Mouse (Mus musculus) adipocyte (in vitro differentiated cells): ENCODE results near the gene Pard3b.

Experiments used
- DNase-seq: peaks from one replicate; pipeline ENCODE4 v3.0.0-alpha.2; 2016; ENCODE audit warnings: low spot score

Gene Pard3b

DNA sequence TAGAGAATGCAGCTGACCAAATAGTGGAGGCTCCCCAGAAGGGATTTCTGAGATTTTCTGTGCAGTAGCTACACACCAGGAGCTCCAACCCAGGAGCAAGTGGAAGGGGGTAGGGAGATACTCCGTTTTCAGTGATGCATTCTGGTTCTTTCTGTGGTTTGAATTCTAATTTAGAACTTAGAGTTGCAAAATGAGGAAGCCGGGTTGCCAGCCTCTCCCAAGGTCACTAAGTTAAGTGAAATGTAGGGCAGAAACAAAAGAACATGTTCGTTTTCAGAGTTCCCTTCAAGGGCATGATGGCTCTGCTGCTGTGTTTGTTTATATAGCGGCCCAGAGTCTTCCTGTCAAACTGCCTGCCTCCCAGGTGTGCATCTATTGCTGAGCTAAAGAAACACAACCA lies 754.2 kb downstream of the Pard3b start:
- no peak for DNase-seq

DNA sequence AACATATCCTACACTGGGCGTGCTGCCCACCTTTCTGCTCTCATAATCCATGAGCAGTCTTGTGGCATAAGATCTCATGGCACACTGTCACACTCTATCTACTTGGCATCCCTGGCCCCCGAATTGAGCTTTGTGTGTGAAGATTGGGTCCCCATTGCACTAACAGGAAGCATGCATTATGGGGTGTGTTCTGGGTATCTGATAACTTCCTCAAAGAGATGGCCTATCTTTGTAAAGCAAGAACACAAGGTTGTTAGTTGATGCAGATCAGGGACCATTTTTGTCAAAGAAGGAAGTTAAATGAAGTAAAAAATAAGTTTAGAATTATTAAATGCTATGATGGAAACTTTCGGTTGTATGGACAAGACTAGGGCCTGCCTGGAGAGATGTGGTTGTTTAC lies 755.9 kb downstream of the Pard3b start:
- no peak for DNase-seq

DNA sequence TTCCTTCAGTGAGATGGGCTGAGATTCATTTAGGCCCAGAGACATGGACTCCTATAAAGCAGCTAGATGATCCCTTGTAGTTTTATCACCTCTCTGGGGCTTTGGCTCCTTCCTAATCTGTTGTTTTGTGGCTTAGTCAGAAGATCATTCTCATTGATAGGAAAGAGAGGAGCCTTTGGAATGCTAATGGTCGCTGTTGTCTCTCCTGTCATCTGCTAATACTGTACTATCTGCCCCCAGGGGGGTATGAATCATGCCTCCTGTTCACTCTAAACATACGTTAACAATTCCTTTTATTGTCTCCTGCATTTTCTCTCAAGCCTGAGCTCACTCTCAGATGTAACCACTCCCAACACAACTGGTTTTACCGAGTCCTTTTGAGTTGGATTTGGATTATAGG lies 759.6 kb downstream of the Pard3b start:
- no peak for DNase-seq

DNA sequence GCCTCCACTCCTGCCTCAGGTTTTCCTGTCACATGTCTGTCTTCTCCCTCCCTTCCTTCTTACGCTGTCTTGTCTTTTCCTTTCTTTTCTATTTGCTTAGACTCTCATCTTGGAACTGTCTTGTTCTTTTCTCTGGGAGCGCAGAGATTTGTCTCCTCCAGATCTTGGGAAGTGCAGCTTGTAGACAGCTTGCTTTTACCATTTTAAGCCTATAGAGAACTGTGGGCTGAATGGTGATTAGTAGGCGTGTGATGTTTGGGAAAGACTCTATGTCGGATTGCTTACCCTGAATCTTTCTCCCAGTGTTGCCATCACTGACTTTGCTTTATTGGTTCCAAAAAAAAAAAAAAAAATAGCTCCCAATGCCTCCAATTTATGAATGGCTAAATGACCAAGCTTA lies 760.1 kb downstream of the Pard3b start:
- no peak for DNase-seq

- no peak for DNase-seq
Measured at GRCm38 (mm10) chr1:62405061-62405460, 766.4 kb downstream of the Pard3b start.

- no peak for DNase-seq
Measured at GRCm38 (mm10) chr1:62411368-62411767, 772.7 kb downstream of the Pard3b start.

GRCm38 (mm10) chr1:62412019-62412418 lies 773.4 kb downstream of the Pard3b start:
- no peak for DNase-seq

GRCm38 (mm10) chr1:62412988-62413387 lies 774.4 kb downstream of the Pard3b start:
- DNase-seq, result no peak

GRCm38 (mm10) chr1:62414521-62414920 lies 775.9 kb downstream of the Pard3b start:
- DNase-seq, result no peak

DNA sequence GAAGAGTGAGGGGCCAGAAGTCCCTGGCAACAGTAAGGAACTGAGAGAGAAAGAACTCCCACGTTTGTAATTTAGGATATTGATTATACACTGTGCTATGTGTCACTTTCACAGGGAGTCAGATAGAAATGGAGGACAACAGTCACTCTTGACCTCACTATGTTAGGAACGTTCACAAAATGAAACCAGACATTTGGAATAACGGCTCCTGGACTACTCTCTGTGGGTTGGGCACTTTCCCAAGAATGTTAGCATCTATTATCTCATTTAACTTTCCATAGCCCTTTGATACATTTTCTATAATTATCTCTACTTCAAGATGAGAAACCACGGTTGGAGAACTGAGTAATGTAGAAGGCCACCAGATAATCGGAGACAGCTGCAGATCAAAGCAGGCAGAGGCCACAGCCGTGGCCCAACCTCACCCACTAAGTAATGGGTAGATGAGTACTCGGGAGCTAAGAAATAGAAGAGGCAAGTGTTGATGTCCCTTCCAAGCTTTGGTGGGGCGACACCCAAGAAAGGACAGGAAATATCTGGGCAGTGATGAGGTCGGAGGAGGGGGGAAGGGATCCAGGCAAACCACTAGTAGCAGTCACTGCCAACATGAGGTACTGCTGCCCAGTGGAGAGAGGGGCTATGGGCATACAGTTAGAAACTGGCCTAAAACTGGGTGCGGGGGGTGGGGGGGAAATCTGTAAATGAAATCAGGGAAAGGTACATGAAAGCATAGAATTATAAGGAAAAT lies 778.2 kb downstream of the Pard3b start:
- DNase-seq, result peak; percentile 4

DNA sequence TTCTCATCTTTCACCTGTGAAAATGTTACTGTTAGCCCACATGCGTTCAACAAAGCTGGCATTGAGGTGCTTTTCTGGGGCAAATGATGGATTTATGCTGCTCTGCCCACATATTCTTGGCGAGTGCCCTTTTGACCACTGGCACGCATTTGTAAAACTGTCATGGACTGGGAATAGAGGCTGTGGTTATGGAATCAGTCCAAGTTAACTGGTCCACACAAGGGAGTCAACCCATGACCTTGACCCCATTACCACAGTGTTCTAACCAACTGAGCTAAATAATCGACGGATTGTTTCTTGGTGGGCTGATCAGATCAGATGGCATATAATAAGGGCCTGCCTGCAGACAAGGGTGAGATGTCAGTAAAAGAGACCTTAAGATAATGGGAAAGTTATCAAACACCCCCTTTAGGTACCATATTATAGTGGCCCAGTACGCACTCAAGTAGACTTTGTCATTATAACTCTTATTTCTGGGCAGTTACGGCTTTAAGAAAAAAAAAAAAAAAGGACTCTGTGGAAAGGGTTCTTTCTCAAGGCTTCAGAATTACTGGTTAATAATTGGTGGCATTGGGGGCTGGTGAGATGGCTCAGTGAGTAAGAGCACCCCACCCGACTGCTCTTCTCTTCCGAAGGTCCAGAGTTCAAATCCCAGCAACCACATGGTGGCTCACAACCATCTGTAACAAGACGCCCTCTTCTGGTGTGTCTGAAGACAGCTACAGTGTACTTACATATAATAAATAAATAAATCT lies 784.4 kb downstream of the Pard3b start:
- peak; percentile 3 for DNase-seq

DNA sequence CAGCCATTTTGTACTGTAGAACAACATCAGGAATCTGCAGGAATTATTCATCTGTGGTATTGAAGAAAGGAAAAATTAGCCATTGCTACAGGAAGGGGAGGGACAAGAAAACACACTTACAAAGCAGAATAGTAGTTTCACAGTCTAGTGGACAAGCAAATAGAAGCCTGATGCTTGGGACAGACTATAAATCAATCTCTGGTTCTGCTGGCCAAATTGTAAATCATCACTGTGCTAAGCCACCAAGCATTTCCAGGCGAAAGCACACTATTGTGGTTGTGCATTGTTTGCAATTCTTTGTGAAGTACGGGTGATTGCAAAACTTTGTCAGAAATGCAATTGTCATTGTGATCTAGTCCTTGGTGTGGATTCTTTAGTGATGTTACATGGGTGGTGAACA lies 786.7 kb downstream of the Pard3b start:
- no peak for DNase-seq

- DNase-seq, result no peak
Measured at GRCm38 (mm10) chr1:62428736-62429135, 790.1 kb downstream of the Pard3b start.

DNA sequence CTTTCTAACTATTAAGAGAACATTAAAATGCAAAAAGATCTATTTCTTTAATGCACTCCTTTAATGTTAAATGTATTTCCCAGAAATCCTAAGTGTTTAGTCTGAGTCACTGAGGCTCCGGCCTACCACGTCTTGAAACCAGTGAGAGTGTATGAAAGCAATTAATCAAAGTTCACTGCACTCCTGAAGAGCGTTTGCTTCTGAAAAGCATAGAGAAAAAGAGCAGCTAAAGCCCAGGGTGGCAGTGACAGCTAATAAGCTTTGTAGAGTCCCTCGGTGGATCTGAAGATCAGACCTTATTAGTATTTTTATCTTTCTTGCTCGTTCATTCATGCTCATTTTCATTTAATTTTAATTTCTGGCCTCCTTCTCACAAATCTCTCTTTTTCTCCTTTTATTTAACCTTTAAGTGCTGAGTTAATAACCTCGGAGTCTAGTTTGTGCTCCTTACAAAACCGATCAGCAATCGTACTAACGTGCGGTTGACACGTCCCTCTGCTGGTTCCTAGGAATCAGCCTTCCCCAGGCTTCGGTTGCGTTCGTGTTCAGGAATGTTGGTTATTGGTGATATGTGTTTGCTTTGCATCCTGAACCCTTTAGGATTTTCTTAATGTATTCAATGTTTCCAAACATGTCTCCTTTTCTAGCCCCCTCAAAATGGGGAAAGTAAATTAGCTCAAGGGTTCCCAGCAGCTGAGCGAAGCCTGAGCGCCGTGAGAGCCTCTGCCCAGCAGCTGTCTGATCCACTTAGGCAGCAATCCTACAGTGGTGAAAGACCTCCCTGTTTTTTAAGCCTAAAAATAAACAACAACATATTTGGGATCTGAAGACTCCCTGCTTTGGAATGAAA lies 790.9 kb downstream of the Pard3b start:
- no peak for DNase-seq

GRCm38 (mm10) chr1:62431054-62431453 lies 792.4 kb downstream of the Pard3b start:
- DNase-seq, result no peak

DNA sequence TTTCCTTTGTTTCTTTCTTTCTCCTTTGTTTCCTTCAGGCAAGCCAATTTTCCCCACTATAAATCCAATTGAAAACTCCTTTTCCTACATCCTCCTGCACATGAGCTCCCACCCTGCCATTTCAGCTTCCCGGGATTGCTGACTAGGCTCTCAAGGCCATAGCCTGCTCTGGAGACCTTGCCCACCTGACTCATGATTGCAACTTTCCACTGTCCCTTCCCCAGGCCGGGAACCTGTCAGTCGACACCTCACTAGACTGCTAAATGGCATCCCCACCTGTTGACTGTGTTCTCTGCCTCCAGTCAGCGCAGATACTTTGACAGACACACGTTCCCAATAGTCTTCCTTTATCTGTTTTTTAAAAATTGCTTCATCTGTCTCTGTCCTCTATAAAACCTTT lies 795.3 kb downstream of the Pard3b start:
- DNase-seq, result no peak

- DNase-seq, result no peak
Measured at GRCm38 (mm10) chr1:62435844-62436243, 797.2 kb downstream of the Pard3b start.

DNA sequence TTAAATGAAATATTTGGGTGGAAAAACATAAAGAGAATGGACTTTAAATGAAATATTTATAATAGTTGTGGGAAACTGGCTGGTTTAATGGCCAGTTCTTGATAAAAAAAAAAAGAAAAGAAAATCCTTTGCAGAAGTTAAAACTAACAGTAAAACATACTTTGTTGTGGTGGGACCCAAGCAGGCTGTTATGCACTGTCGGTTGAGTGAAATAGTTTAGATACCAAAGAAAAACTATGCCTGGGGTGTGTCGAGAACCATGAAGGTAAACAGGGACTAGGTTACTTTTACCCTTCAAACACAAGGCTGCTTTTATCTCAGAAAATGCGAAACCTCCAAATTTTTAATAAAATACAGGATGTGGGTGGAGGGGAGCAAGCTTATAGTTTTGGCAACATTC lies 797.7 kb downstream of the Pard3b start:
- no peak for DNase-seq

- no peak for DNase-seq
Measured at GRCm38 (mm10) chr1:62437493-62437892, 798.9 kb downstream of the Pard3b start.

GRCm38 (mm10) chr1:62444406-62444805 lies 805.8 kb downstream of the Pard3b start:
- DNase-seq, result no peak

GRCm38 (mm10) chr1:62446818-62447217 lies 808.2 kb downstream of the Pard3b start:
- DNase-seq, result no peak

DNA sequence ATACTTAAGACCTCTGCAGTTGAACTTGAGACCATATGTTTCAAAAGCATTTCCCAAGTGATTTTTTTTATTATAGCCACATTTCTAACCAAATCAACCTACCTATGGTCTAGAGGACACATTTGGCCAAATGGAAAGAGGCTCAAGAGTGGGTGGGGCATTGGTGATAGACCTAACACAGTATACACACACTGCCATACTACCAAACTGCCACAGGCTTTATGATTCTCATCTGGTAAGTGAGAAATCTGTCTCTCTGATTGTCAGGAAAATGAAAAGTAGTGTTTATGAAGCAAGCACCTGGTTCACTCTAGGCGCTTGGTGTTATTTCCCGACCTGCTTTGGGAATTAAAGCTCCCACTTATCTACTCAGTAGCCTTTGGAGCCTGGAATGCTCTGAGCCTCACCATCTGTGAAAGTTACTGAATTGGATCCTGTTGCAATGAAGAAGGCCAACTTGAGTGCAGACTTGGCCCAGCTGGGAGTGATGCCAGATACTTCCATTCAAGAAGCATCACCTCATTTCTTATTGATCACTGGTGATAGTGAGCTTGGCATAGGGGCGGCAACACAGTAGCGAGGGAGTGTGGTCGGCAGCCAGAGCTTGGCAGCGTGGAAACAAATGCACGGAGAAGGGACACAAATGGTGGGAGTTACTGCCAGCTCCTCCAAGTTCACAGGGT lies 810.7 kb downstream of the Pard3b start:
- DNase-seq, result no peak
